Mouse (Mus musculus) thymus, adult 2 months (tissue): ENCODE measurements around the gene Ccdc148.

Experiments used
- CTCF ChIP-seq: fragments of 200-500 bp; IDR thresholded peaks from 2 replicates; pipeline ENCODE4 v1.5.1; 2012; ENCODE audit warnings: mild to moderate bottlenecking, control low read depth, low read length, moderate library complexity, borderline replicate concordance; ENCODE audit not compliant: control insufficient read depth, poor library complexity, insufficient read depth; ENCODE audit errors: extremely low read depth
- POLR2A ChIP-seq: fragments of 200-500 bp; IDR thresholded peaks from 2 replicates; pipeline ENCODE4 v1.6.1; 2012; ENCODE audit warnings: mild to moderate bottlenecking, low read length, control low read depth, moderate library complexity; ENCODE audit not compliant: control insufficient read depth, poor library complexity, insufficient read depth; ENCODE audit errors: extremely low read depth

DNA sequence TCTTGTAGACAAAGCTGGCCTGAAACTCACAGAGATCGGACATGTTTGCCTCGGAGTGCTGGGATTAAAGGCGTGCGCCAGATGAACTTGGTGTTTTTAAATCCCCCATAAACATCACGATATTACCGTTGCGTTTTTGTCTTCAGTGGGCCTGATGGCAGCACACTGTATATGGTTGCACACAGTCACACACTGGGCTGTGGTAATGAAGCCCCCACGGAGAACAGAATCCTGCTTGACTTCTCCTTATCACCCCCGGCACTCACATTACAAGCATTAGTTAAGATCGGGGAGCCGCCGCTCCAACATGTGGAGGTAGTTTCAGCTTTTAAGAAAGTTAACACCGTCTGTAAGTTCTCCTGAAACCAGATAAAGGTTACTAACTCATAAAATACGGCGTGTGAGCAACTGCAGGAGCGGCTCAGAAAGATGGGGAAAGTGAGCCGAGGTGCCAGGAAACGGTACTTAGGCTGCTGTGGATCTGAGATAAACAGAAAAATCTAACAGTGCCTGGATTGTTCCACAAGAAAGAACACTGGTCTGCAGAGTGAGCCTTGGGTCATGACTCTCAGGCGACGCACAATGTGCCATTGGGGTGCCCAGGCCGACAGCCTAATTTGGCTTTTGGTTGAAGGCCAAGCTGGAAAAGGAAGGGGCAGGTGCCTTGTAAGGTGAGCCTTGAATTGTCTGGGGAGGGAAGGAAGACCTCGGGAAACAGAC lies 117.0 kb downstream of the Ccdc148 start:
- TF ChIP-seq CTCF = no peak
- TF ChIP-seq POLR2A = no peak
